Mouse (Mus musculus) megakaryocyte, embryonic 14.5 days (primary cell): ENCODE measurements around the gene Txlnb.

Experiments
- FLI1 ChIP-seq: IDR thresholded peaks from 2 replicates; pipeline ENCODE4 v1.6.1; 2012; ENCODE audit warnings: low read length, inconsistent platforms, mixed read lengths
- GATA1 ChIP-seq: IDR thresholded peaks from 3 replicates; pipeline ENCODE4 v1.6.1; 2012; ENCODE audit warnings: mixed read lengths, low read length, inconsistent platforms, borderline replicate concordance

DNA sequence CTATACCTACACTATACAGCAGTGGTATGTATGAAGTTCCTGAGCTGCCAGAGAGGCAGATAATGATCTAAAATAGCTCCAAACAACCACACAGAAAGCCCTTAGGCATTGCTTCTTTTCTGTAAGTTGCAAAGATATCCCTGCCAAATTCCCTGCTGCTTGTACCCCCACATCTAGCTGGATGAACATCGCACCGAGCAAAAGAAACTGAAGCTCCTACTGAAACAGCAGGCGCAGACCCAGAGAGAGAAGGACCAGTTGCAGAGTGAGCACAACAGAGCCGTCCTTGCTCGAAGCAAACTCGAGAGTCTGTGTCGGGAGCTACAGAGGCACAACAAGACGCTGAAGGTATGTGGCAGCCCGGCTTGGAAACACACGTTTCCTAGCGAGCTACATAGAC lies 19.0 kb downstream of the Txlnb start:
- TF ChIP-seq GATA1, result no peak
- TF ChIP-seq FLI1, result no peak
